Mouse (Mus musculus) thymus, adult 2 months (tissue): ENCODE results near the gene 1700012B07Rik. TPM values are rescaled to one million over a fixed set of nuclear protein-coding genes. Genes with fewer than 3 reads are reported as not detected.
A peak's percentile ranks its signal among the peaks of the same experiment; 100 is the strongest.

Experiments
- DNase-seq: peaks from one replicate; pipeline ENCODE4 v3.0.0; 2021
- H3K27ac ChIP-seq: fragments of 200-500 bp; 2 replicates; pipeline ENCODE4 v1.5.1; 2012; ENCODE audit warnings: low read length, control low read depth; ENCODE audit not compliant: control insufficient read depth, insufficient read depth
- H3K27me3 ChIP-seq: fragments of 200-500 bp; 2 replicates; pipeline ENCODE4 v1.6.1; 2012; ENCODE audit warnings: mild to moderate bottlenecking, low read length, moderate library complexity, mixed read lengths; ENCODE audit not compliant: control insufficient read depth, insufficient read depth
- H3K36me3 ChIP-seq: fragments of 200-500 bp; 2 replicates; pipeline ENCODE4 v1.6.1; 2012; ENCODE audit warnings: mild to moderate bottlenecking, low read length, moderate library complexity; ENCODE audit not compliant: control insufficient read depth, insufficient read depth
- H3K4me1 ChIP-seq: fragments of 200-500 bp; replicated peaks from 2 replicates; pipeline ENCODE4 v1.6.1; 2012; ENCODE audit warnings: low read length; ENCODE audit not compliant: control insufficient read depth, insufficient read depth
- H3K4me3 ChIP-seq: fragments of 200-500 bp; 2 replicates; pipeline ENCODE4 v1.5.1; 2012; ENCODE audit warnings: mild to moderate bottlenecking, low read length, control low read depth, moderate library complexity; ENCODE audit not compliant: control insufficient read depth, insufficient read depth
- CTCF ChIP-seq: fragments of 200-500 bp; IDR thresholded peaks from 2 replicates; pipeline ENCODE4 v1.5.1; 2012; ENCODE audit warnings: mild to moderate bottlenecking, control low read depth, low read length, moderate library complexity, borderline replicate concordance; ENCODE audit not compliant: control insufficient read depth, poor library complexity, insufficient read depth; ENCODE audit errors: extremely low read depth
- POLR2A ChIP-seq: fragments of 200-500 bp; IDR thresholded peaks from 2 replicates; pipeline ENCODE4 v1.6.1; 2012; ENCODE audit warnings: mild to moderate bottlenecking, low read length, control low read depth, moderate library complexity; ENCODE audit not compliant: control insufficient read depth, poor library complexity, insufficient read depth; ENCODE audit errors: extremely low read depth
- WGBS: fragments of 180-500 bp; shearing (Covaris S2); methylation state at CpG from one replicate; pipeline ENCODE4 v1.1.7; 2018; 5-methylcytosine and 5-hydroxymethylcytosine counted together
- polyA plus RNA-seq: library from polyadenylated mRNA; depleted of rRNA; stranded (reverse); fragments of >200 nt; gene quantifications from 2 replicates; pipeline ENCODE4 v1.2.3, GENCODE M21; 2012

The 1700012B07Rik gene
- polyA plus RNA-seq, 1 experiment = 0.11 TPM

- Histone ChIP-seq H3K4me1 (peaks cover 7% of the 10 kb centered on the region), H3K27me3 (no peaks in the 10 kb centered on the region), H3K36me3 (no peaks in the 10 kb centered on the region), H3K4me3 (no peak overlapping the region), H3K27ac (no peak overlapping the region)
- 90% methylated on average over 8 of the region's 8 CpGs for WGBS
- TF ChIP-seq POLR2A (no peak), CTCF (no peak)
- DNase-seq = no peak
These were observed 26.2 kb upstream of the 1700012B07Rik start for GRCm38 (mm10) chr11:109854056-109854455.

- H3K27ac ChIP-seq = no peak overlapping the region
- peaks cover 7% of the 10 kb centered on the region for H3K4me1 ChIP-seq
- no peaks in the 10 kb centered on the region for H3K36me3 ChIP-seq
- no peaks in the 10 kb centered on the region for H3K27me3 ChIP-seq
- DNase-seq = peak; percentile 24
- H3K4me3 ChIP-seq = no peak overlapping the region
- TF ChIP-seq POLR2A (no peak), CTCF (no peak)
- 73% methylated on average over 17 of the region's 17 CpGs for WGBS
These were observed 25.6 kb upstream of the 1700012B07Rik start for GRCm38 (mm10) chr11:109853228-109853966.

- H3K4me1 ChIP-seq = peaks cover 7% of the 10 kb centered on the region
- H3K4me3 ChIP-seq = no peak overlapping the region
- WGBS = 97% methylated on average over 4 of the region's 4 CpGs
- no peak for DNase-seq
- TF ChIP-seq POLR2A (no peak), CTCF (no peak)
- no peaks in the 10 kb centered on the region for H3K27me3 ChIP-seq
- H3K27ac ChIP-seq = no peak overlapping the region
- no peaks in the 10 kb centered on the region for H3K36me3 ChIP-seq
These were observed 24.1 kb upstream of the 1700012B07Rik start for GRCm38 (mm10) chr11:109851996-109852395.

- H3K36me3 ChIP-seq = no peaks in the 10 kb centered on the region
- H3K4me1 ChIP-seq = no peaks in the 10 kb centered on the region
- DNase-seq = no peak
- no peak overlapping the region for H3K27ac ChIP-seq
- no peak overlapping the region for H3K4me3 ChIP-seq
- no peaks in the 10 kb centered on the region for H3K27me3 ChIP-seq
- TF ChIP-seq POLR2A (no peak), CTCF (no peak)
- WGBS = 94% methylated on average over 7 of the region's 7 CpGs
These were observed 18.5 kb upstream of the 1700012B07Rik start for GRCm38 (mm10) chr11:109846343-109846742.

GRCm38 (mm10) chr11:109845601-109846000 lies 17.8 kb upstream of the 1700012B07Rik start:
- TF ChIP-seq CTCF = no peak
- TF ChIP-seq POLR2A = no peak
- WGBS = 77% methylated on average over 4 of the region's 4 CpGs
- H3K36me3 ChIP-seq = no peaks in the 10 kb centered on the region
- no peak overlapping the region for H3K27ac ChIP-seq
- no peaks in the 10 kb centered on the region for H3K4me1 ChIP-seq
- H3K4me3 ChIP-seq = no peak overlapping the region
- no peaks in the 10 kb centered on the region for H3K27me3 ChIP-seq
- DNase-seq = no peak

GRCm38 (mm10) chr11:109844466-109844865 lies 16.6 kb upstream of the 1700012B07Rik start:
- H3K27ac ChIP-seq = no peak overlapping the region
- no peaks in the 10 kb centered on the region for H3K4me1 ChIP-seq
- 86% methylated on average over 5 of the region's 5 CpGs for WGBS
- TF ChIP-seq POLR2A (no peak), CTCF (no peak)
- H3K4me3 ChIP-seq = no peak overlapping the region
- DNase-seq = no peak
- H3K36me3 ChIP-seq = no peaks in the 10 kb centered on the region
- no peaks in the 10 kb centered on the region for H3K27me3 ChIP-seq
